Mouse (Mus musculus) kidney, postnatal 4 days (tissue): ENCODE results near the gene Eif3m.

ENCODE experiments used
- DNase-seq, 2 experiments: peaks; one replicate each; pipeline ENCODE4 v3.0.0; 2021; ENCODE audit warnings: mixed read lengths in 2 of 2

Eif3m gene

GRCm38 (mm10) chr2:105016192-105016966, 501 bp downstream of the Eif3m start:
- DNase-seq, result no peak

DNA sequence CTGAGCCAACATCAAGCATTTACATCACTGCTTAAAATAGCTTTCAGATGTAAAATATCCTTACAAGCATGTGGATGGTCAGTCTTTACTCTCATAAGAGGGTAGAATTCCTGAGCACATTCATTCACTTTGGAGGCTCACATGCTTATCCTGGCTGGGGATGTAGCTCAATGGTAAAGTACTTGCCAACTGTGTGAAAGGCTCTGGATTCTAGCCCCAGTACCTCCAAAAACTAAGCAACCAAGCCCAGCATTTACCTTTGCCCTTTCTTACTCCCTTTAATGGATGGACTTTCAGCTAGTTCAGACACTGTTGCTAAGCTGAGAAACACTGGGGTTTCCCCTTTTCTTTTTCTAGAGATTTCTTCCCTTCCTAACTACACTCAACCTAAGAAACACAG, 9.6 kb downstream of the Eif3m start:
- DNase-seq, result no peak

DNA sequence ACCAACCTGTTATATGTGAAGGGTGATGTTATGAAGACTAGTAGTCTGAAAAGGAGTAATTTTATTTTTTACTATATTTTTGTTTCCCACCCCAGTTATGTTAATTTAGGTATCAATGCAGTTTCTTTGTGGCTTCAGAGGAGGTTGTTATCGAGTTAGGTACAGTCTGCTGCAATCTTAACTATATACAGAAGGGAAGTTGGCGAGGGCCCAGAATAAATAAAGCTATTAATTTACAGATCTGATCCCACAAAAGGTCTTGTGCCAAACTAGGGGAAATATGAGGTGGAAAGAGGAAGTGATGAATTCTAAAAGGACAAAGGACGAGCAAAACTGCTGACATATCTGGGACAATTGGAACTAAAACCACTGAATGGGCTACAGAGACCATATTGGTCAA, 20.7 kb downstream of the Eif3m start:
- no peak for DNase-seq

DNA sequence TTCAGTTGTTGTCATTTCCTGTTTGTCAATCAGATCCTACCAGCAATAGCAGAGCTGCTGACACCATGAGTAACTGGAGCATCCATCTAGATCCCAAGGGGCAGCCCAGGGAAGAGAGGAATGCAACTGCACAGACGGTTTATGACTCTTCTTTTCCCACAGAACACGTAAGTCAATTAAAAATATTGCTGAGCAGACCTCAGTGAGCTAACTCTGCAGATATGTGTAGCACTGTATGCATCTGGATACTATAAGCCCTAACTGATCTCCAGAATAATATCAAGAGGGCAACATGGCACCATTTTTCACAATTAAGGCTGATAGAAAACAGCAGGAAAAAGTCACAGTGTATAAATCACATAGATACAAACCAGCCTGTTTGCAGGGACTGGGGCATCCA, 22.4 kb downstream of the Eif3m start:
- peak in 1 of 2 experiments; percentile 16 for DNase-seq

DNA sequence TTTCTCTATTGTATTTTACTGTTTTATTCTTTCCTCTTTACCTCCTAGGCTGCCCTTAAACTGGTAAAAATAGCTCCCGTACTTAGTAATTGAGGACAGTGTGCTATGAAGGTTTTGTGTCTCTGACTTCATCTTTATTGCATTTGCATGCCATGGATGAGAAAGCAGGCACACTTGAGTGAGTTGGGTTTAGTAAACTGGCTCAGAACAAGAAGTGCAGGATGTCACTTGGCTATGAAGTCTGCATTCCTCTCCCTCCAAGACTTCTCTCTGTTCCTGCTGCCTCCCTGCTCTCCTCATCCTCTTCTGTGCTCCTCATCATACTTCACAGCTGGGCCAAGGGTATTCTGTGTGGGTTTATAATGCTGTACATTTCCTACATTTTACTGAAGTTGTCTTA, 27.9 kb downstream of the Eif3m start:
- no peak for DNase-seq

GRCm38 (mm10) chr2:104985796-104986195, 31.1 kb downstream of the Eif3m start:
- no peak for DNase-seq

DNA sequence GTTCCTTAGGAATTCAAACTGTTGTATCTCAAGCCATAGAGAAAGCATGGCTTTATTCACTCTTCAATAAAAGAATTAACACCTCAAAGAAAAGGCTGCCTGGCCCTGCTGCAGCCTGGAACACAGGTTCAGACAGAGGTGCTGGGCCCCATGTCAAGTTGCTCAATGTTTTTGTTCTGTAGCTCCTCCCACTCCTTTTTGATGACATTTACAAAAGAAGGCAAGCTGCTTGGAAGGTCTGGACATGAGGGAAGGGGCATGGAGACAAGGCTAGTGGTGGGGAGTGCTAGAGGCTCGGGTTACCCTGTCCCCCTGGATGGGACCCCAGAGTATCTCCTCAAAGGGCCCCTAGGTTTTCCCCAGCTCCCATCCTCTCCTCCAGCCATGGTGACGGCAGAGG, 35.2 kb downstream of the Eif3m start:
- no peak for DNase-seq

GRCm38 (mm10) chr2:104964492-104964891, 52.4 kb downstream of the Eif3m start:
- DNase-seq, result no peak
